Mouse (Mus musculus): Measurements from ENCODE around the gene Dnajc4.
A peak's percentile ranks its signal among the peaks of the same experiment; 100 is the strongest.

Gene Dnajc4

GRCm38 (mm10) chr19:6992011-6992858 is at the start of gene Dnajc4:
Gene Dnajc4 (minus strand): TSS chr19:6992572.
- DNase-seq (ENCODE audit: low read depth, low spot score): peak; percentile 97

DNA sequence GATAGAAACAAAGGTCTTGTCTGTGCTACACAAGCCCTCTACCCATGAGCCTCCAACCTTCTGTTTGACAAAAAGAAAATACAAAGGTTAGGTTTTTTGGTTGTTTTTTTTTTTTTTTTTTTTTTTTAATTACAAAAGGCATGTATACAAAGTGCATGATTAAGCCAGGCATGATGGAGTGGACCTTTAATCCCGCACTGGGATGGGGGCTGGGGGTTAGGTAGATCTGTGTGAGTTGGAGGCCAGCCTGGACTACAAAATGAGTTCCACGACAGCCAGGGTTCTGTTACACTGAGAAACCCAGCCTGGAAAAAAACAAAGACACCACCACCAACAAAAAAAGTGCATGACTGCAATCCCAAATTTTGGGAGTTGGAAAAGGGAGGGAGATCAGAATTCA is 48.8 kb upstream of the Dnajc4 start:
- no peak for DNase-seq (ENCODE audit: low read depth, low spot score)

GRCm38 (mm10) chr19:7040637-7041130 is 48.3 kb upstream of the Dnajc4 start:
- DNase-seq (ENCODE audit: low read depth, low spot score): no peak

DNA sequence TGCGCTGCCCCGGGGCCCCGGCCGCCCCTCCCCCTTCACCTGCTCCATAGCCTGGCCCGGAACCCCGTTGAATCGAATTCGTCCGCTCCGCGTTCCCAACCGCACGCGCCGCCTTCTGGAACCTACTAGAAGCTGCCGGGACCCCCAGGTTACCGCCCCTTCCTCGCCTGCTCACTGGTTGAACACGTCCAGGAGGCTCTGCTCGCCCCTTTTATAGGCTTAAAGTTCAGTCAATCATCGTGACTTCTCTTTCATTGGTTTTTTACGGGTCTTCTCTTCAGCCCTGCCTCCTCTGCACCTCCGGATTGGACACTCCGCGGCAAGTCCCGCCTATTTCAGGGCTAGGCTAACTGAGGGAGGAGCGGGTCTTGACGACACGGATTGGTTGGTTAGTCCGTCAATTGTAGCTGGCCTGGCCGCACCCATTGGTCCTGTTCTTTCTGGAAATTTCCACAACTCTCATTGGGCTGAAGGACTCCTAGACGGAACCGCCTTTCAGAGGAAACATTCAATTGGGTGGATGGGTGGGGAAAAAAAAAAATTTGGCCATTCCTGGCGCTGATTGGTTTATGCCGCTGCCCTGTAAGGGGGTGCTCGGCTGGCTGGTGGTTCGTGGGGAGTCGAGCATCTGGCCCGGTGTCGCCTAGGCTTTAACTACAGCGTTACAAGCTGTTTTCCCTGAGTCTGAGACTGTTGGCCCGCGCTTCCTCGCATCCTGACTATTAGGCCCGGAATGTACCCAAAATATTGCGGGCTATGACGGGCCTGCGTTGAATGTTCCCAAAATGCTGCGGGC is 47.7 kb upstream of the Dnajc4 start, which contains the start of gene Stip1:
Gene Stip1 (minus strand): TSS at position 127 of the 796 bp plus-strand sequence.
- peak; percentile 100 for DNase-seq (ENCODE audit: low read depth, low spot score)

DNA sequence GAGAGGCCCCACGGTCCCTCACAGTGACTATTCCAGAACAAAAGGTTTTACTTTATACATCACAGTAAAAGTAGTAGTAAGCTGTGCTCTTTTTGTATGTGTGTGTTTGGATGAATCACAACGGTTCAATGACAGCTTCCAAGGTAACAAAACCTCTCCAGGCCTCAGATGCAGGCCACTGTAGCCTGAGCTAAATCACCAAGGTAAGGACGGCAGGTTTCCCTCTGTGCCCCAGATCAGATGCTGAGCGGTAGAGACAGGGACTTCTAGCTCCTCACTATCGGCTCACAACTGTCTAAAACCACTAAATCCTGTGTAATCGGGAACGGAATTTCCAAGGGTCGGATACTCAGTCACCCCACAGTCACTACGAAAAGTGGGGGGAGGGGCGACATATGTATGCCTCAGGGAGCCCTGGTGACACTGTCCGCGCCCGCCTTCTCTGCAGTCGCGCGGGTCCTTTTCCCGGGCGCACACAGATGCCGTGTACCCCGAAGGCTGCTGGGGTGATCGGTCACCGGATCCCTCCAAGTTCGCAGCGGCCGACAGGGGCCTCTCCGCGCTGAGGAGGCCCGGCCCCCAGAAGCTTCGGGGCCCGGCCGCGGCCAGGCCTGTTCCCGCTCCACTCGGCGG is 46.8 kb upstream of the Dnajc4 start:
- DNase-seq (ENCODE audit: low read depth, low spot score): peak; percentile 69

DNA sequence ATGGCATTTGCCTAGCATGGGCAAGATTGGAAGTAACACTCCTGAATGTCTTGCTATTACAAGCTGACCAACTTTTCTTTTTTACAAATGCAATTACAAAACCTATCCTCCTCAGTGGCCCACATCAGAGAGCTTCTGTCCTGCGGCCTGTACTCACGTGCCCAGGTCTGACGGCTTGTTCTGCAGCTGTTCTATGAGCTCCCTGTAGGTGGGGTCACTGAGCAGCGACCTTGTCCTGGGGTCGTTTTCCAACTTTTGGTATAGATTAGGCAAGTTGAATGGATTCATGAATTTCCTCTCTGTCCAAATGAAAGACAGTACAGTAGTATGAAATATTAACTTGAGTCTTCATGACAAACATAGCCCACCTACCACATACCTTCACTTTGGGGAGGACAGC is 41.6 kb upstream of the Dnajc4 start:
- DNase-seq (ENCODE audit: low read depth, low spot score): no peak

DNA sequence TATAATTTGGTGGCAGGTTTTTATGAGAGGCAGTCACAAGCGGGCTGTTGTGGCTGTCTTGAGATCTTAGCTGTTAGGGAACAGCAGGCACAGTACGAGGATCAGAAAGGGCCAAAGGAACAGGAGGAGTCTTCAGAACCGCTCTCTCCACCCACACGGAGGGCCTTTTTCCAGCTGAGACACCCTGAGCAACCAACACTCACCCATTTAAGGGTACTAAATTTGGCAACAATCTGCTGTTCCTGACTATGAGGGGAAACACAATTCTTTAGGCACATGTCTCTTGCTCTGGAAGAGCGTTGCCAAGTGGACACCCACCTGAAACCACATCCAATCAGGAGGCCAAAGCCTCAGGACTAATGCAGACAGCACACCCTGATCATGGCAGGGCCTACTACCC is 37.2 kb upstream of the Dnajc4 start:
- DNase-seq (ENCODE audit: low read depth, low spot score): no peak

GRCm38 (mm10) chr19:7020224-7020641 is 27.9 kb upstream of the Dnajc4 start:
- peak; percentile 35 for DNase-seq (ENCODE audit: low read depth, low spot score)

DNA sequence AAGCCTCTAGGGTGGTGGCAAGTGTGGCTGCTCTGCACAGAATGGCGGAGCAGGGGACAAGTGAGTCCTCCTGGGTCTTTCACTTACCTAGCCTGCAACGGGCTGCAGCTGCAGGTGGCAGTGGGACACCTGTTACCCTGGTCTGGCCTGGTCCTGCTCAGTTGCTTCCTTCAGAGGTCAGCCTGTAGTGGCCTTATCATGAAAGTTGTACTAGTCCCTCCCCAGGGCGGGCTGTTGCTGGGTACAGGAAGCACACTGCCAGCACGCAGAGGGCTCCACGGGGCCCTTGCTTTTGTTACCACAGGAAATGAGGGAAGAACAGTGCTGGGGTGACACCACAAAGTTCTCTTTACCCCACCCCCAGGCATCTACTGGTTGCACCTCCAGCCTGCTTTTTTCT is 26.8 kb upstream of the Dnajc4 start, which contains the start of gene Fermt3:
Gene Fermt3 (minus strand): TSS at position 279 of the 400 bp plus-strand sequence.
- no peak for DNase-seq (ENCODE audit: low read depth, low spot score)

DNA sequence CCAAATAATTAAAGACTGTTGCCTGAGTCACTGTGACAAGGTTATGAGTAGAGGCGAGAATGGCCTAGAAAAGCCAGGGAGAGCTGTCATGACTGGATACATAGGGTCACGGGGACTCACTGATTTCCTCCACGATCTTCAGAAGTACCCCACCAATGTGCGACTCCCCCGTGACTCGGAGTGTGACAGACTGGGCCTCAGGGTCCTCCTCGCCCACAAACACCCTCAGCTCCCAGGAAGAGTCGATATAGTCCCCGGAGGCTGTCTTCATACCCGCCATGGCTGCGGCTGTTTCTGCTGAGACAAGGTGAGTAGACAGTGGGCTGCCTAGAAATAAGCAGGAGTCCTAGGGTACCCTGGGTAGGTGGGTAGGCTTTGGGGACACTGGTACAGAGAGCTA is 26.2 kb upstream of the Dnajc4 start:
- DNase-seq (ENCODE audit: low read depth, low spot score): no peak

DNA sequence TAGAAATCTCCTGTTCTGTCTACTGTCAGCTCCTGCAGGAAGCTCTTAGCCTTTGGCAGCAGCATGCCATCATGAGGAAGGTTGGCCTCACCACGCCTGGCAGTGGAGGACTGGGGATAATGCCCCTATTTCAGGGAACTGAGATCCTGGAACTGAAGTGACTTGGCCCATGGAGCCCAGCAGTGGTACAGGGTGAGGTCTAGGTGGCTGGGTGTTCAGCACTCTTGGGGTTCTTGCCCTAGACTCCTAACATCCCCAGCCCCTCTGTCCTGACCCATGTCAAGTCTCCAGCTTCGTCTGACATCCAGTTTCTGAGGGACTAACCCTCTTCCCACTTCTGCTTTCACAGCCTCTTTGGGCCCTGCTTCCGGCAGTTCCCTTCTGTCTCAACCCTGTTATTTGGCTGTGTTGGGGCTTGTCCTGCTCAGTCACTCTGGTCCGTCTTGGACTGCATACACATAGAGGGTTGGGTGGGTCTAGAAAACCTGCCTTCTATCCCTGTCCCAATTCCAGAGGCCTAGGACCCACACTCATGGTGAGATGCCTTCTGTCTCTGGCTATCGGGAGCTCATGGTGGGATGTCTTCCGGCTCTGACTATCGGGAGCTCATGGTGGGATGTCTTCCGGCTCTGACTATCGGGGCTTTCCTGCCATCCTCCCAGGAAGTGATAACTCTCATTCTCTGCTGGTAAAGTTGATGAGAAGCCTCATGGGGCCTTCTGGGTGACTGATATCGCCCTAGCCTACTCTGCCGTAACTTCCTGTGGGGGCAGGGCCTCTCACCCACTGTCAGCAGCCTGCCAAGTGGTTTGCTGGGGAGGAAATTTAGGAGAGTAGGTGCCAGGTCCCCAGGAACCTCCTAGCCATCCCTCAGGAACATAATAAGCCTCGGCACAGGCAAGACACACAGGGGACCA is 25.4 kb upstream of the Dnajc4 start:
- no peak for DNase-seq (ENCODE audit: low read depth, low spot score)

GRCm38 (mm10) chr19:7014481-7015135 is 22.2 kb upstream of the Dnajc4 start:
- no peak for DNase-seq (ENCODE audit: low read depth, low spot score)

DNA sequence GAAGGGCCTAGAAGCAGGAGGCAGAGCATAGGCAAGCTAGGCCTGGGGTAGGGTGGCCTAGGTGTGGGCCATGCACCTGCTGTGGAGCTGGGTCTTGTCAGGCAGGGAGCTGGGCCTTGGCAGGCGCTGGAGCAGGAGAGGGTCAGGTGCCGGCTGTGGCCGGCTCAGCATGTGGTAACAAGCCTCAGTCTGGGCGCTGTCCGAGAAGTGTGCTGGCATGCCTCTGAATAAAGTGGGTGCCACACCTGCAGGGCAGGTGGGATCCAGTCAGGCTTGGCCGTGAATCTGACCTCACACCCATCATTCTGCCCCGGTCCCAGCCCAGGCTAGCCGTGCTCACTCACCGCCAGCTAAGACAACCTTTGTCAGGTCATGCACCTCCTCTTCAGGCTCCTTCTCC is 21.6 kb upstream of the Dnajc4 start:
- DNase-seq (ENCODE audit: low read depth, low spot score): no peak

GRCm38 (mm10) chr19:7012426-7012825 is 20.1 kb upstream of the Dnajc4 start:
- DNase-seq (ENCODE audit: low read depth, low spot score): no peak

DNA sequence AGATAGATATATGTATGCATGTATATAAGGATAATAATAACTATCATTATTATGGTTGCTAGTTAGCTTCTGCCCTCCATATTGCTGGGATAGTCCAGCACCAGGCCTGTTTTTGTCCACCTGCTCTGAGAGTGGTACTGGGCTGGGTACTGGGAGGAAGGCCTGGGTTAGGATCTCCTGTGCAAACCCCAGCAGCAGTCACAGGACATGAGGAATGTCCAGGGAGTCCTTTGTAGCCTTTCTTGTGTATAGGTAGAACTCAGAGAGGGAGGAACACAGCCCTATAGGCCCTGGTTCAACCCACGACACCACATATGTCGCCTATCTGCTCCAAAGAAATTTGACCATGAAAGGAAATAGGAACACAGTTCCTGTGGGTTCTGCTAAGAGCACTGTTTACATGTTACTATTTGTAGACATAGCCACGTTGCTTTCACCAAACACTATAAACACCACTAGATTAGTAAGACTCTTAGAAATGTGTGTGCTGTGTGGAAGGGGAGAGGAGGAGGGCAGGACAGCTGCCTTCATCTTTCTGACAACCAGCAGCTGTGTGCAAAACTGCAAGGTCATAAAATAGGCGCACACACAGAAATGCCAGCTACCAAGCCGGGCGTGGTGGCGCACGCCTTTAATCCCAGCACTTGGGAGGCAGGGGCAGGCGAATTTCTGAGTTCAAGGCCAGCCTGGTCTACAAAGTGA is 14.7 kb upstream of the Dnajc4 start:
- no peak for DNase-seq (ENCODE audit: low read depth, low spot score)

- DNase-seq (ENCODE audit: low read depth, low spot score): no peak
Observed at GRCm38 (mm10) chr19:6999360-7000063, 7.1 kb upstream of the Dnajc4 start.

- no peak for DNase-seq (ENCODE audit: low read depth, low spot score)
Observed at GRCm38 (mm10) chr19:6997721-6998290, 5.4 kb upstream of the Dnajc4 start.

GRCm38 (mm10) chr19:6996006-6996405 is 3.6 kb upstream of the Dnajc4 start, which contains the start of the genes Nudt22 and Trpt1:
Gene Nudt22 (minus strand): TSS chr19:6996117.
Gene Trpt1 (plus strand): TSS chr19:6996131.
- DNase-seq (ENCODE audit: low read depth, low spot score): peak; percentile 91

Measured in mesoderm, embryonic 11.5 days (tissue).